Mouse (Mus musculus) limb, embryonic 15.5 days (tissue): ENCODE measurements around the gene Chrna9. TPM values are rescaled to one million over a fixed set of nuclear protein-coding genes. Genes with fewer than 3 reads are reported as not detected.

Source experiments
- ATAC-seq: fragments of 200-750 bp; cut with Nextera tagmentation; 2 replicates; pipeline ENCODE4 v1.8.0; 2017; ENCODE audit warnings: low read depth, moderate TSS enrichment; ENCODE audit not compliant: insufficient number of reproducible peaks, low FRiP score, low TSS enrichment
- H3K27ac ChIP-seq: fragments of 300-500 bp; sonication (generic); 2 replicates; pipeline ENCODE4 v1.5.1; 2015; ENCODE audit warnings: moderate library complexity, mild to moderate bottlenecking, inconsistent platforms
- H3K27me3 ChIP-seq: fragments of 300-500 bp; sonication (generic); 2 replicates; pipeline ENCODE4 v1.6.1; 2015; ENCODE audit warnings: inconsistent platforms
- H3K36me3 ChIP-seq: fragments of 300-500 bp; sonication (generic); 2 replicates; pipeline ENCODE4 v1.6.1; 2015; ENCODE audit warnings: inconsistent platforms
- H3K4me1 ChIP-seq: fragments of 300-500 bp; sonication (generic); 2 replicates; pipeline ENCODE4 v1.6.1; 2015; ENCODE audit warnings: inconsistent platforms
- H3K4me2 ChIP-seq: fragments of 300-500 bp; sonication (generic); 2 replicates; pipeline ENCODE4 v1.6.1; 2015; ENCODE audit warnings: mild to moderate bottlenecking, inconsistent platforms
- H3K4me3 ChIP-seq: fragments of 300-500 bp; sonication (generic); 2 replicates; pipeline ENCODE4 v1.5.1; 2015; ENCODE audit warnings: mild to moderate bottlenecking, inconsistent platforms
- H3K9ac ChIP-seq: fragments of 300-500 bp; sonication (generic); 2 replicates; pipeline ENCODE4 v1.6.1; 2015; ENCODE audit warnings: inconsistent platforms
- H3K9me3 ChIP-seq: fragments of 300-500 bp; sonication (generic); 2 replicates; pipeline ENCODE4 v1.6.1; 2016; ENCODE audit warnings: inconsistent platforms
- WGBS: fragments of 180-500 bp; shearing (Covaris S2); methylation state at CpG from one replicate; pipeline ENCODE4 v1.1.7; 2015; 5-methylcytosine and 5-hydroxymethylcytosine counted together
- polyA plus RNA-seq: library from polyadenylated mRNA; unstranded; fragments of >200 nt; fragmentation: Nextera tagmentation; extraction: Ambion mirVana; gene quantifications from 2 replicates; pipeline ENCODE4 v1.2.1, GENCODE M21; 2015

The Chrna9 gene
- polyA plus RNA-seq, 1 experiment from 2014 or later, result 0.13 TPM

DNA sequence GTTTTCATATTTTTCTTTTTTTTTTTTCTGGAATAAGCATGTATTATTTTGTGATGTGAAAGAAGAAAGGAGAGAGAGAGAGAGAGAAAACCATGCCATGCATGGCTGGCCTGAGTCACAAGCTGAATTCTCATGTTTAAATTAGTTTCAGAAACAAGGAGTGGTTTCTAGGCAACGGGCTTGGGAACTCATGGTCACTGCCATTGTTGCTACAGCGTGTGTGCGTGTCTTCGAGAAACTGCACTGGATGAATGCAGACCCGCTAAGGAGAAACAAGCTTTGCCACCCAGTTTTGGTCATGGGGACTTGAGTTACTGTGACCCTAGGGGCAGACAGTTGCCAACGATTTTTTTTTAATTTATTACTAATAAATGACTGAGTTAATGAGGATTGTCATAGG is 15.5 kb downstream of the Chrna9 start:
- H3K4me1 ChIP-seq, result peaks cover 11% of the 10 kb centered on the region; the same call in 1 of the 2 replicates
- no peaks in the 10 kb centered on the region for H3K9me3 ChIP-seq
- no peak overlapping the region for H3K9ac ChIP-seq
- no peaks in the 10 kb centered on the region for H3K36me3 ChIP-seq
- no peak for ATAC-seq
- peak overlapping the region; percentile 48 for H3K27ac ChIP-seq
- no peak overlapping the region for H3K4me3 ChIP-seq
- no peaks in the 10 kb centered on the region for H3K27me3 ChIP-seq
- 35% methylated on average over 6 of the region's 6 CpGs for WGBS
- H3K4me2 ChIP-seq, result no peak overlapping the region

DNA sequence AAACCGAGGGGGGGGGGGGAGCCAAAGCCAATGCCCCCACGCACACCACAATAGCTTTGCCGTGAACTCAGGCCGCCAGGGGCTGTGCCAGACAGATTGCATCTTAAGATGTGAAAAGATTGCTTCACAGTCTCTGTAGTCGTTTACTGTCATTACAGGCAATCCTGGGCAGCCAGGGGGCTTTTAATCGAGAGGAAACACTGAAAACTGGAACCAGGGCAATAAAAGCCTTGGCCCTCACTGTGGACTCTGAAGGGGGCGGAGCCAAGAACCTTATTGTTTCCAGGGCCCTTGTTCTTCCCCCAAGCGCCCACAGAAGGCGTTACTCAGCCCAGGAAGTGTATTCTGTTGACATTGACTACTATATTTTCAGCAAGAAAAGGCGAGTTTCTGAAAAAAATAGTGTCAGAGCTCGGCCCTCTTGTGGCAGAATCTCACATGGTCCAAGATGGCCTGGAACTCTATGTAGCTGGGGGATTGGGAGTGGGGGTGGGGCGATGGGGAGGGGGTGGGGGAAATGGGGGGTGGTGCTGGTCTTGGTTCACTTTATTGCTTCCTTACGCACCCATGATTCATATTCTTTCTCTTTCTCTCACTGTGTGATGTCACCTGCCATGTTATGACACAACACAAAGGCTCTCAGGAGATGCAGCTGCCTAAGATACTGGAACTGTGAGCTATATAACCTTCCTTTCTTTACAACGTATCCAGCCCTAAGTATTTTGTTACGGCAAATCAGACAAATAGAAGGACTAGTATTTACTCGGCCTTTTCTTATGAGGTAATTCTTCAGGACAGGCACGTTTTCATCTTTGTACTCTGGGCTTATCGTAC is 16.2 kb downstream of the Chrna9 start:
- Histone ChIP-seq H3K4me2 (no peak overlapping the region), H3K9me3 (no peaks in the 10 kb centered on the region), H3K4me3 (no peak overlapping the region), H3K36me3 (no peaks in the 10 kb centered on the region), H3K27me3 (no peaks in the 10 kb centered on the region), H3K9ac (no peak overlapping the region), H3K4me1 (peaks cover 16% of the 10 kb centered on the region; the same call in 1 of the 2 replicates), H3K27ac (peak overlapping the region; percentile 48)
- 60% methylated on average over 18 of the region's 18 CpGs for WGBS
- ATAC-seq, result no peak

DNA sequence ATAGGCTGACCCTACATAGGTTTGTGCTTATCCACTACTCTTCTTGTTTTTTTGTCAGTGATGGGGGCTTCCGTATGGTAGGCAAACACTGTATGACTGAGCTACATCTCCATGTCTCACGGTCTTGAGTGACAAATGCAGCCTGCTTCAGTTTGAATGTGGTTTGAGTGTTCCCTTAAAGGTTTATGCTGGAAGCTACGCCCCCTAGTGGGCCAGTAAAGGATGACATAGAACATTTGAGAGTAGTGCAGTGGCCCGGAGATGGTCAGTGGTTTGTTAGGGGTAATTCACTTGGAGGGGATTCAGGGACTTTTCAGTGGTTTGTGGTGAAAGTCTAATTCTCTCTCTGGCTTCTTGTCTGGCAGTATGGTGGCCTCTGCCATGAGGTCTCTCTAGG is 16.8 kb downstream of the Chrna9 start:
- Histone ChIP-seq H3K27me3 (no peaks in the 10 kb centered on the region), H3K36me3 (no peaks in the 10 kb centered on the region), H3K4me2 (no peak overlapping the region), H3K27ac (no peak overlapping the region), H3K9ac (no peak overlapping the region), H3K4me3 (no peak overlapping the region), H3K4me1 (peaks cover 16% of the 10 kb centered on the region; the same call in 1 of the 2 replicates), H3K9me3 (no peaks in the 10 kb centered on the region)
- no peak for ATAC-seq
- 73% methylated on average over 4 of the region's 4 CpGs for WGBS

DNA sequence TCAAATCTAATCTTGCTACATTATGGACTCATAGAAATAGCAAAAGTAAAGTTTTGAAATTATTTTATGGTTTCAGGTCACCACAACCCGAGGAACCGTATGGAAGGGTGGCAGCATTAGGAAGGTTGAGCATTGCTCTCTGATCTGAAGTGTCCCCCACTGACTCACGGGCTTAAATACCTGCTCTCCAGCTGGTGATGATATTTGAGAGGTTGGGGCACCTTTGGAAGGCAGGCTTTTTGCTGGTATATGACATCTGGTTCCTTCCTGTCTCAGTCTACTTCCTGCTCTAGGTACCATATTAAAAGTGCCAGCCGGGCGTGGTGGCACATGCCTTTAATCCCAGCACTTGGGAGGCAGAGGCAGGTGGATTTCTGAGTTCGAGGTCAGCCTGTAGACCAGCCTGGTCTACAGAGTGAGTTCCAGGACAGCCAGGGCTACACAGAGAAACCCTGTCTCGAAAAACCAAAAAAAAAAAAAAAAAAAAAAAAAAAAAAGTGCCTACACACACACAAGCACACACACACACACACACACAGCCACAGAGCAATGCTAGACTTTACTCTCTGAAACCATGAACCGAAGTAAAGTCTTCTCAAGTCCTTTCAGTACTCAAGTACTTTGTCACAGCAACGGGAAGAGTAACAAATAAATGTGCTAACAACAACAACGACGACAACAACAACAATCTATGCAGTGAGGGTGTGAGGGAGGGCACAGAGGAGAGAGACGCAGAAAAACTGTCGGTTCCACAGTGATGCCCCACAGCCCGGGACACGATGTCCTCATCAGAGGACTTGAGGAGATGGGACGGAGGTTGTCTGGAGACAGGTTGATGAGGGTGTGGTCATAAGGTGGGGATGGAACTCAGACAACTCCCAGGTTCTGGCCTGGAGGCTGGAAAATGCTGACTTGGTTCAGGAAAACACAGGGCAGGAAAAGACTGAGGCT is 19.7 kb downstream of the Chrna9 start:
- H3K9ac ChIP-seq, result no peak overlapping the region
- no peak for ATAC-seq
- no peak overlapping the region for H3K4me2 ChIP-seq
- no peaks in the 10 kb centered on the region for H3K9me3 ChIP-seq
- 88% methylated on average over 16 of the region's 16 CpGs for WGBS
- no peak overlapping the region for H3K4me3 ChIP-seq
- H3K27ac ChIP-seq, result no peak overlapping the region
- H3K36me3 ChIP-seq, result no peaks in the 10 kb centered on the region
- H3K4me1 ChIP-seq, result peaks cover 16% of the 10 kb centered on the region; the same call in 1 of the 2 replicates
- H3K27me3 ChIP-seq, result no peaks in the 10 kb centered on the region

DNA sequence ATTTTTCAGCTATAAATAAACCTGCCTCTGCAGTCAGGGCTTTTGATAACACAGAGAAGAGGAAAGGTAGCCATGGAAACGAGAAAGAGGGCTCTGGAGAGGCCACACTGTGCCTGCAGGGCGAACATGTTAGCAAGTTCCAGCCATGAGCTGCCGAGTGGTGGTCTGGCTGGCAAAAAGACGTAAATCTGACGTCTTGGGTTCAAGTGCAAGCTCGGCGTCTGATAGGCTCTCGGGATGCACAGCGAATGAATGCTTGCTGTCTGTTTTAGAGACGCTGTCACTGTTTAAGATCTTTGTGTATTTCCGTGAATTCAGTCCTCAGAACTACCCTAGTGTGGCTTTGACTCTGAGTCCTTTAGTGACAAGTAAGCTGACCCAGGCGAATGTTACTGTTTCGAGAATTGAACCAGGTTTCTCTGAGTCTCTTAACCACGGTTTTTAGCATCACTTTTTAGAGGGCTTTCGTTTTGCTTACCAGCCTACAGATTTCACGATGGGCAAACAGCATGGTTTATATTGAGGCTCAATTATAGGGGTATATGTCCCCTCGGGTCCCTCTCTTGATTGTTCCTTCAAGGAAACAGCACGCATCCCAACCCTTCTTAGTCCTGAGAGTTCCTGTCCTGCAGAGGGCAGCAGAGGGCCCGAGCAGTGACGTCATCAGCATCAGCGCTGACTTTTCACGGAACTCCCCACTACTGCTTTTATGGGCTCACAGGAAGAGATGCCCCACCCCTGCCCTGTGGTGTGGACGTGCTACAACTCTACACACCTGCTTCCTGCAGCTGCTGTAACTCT is 20.8 kb downstream of the Chrna9 start:
- Histone ChIP-seq H3K27ac (no peak overlapping the region), H3K9ac (no peak overlapping the region), H3K4me2 (peak overlapping the region; percentile 46), H3K4me1 (peaks cover 11% of the 10 kb centered on the region; the same call in 1 of the 2 replicates), H3K27me3 (no peaks in the 10 kb centered on the region), H3K4me3 (peak overlapping the region; percentile 35), H3K9me3 (no peaks in the 10 kb centered on the region), H3K36me3 (no peaks in the 10 kb centered on the region)
- ATAC-seq, result peak; percentile 48; the same call in 1 of the 2 replicates
- WGBS, result 35% methylated on average over 23 of the region's 23 CpGs

DNA sequence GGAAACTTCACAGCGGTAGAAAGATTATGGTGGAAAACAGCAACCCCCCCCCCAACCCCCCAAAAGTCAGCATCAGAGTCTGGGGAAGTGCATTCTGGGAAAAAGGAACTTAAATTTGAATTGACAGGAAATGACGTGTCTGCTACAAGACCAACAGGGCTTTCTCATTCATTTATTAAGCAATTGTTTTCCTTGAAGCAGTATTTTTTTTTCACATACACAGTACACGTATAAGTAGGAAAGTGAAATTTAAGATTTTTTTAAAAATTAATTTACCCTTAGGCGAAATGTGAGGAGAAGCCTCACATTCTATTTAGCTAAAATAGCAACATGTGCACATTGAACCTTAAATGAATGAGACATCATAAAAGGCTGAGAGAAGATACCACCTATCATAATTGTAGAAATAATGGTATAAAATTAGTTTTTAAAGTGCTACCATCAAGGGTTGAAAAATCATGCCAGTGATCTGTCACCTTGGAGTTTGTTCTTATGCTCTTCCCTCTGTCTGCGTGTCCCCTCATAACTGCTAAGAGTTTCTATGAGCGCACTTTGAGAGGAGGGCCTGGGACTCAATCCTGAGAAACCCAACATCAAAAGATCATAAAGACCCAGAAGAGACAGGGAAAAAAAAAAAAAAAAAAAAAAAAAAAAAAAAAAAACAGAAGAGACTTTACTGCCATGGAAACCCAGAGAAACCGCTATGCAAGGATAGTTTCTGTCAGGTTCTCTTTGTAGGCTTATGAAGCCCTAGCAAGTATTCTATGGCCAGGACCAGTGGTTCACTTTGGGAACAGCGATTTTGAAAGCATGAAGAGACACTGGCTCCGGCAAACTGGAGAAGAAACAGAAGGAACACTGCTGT is 21.7 kb downstream of the Chrna9 start:
- 74% methylated on average over 9 of the region's 9 CpGs for WGBS
- H3K27me3 ChIP-seq, result no peaks in the 10 kb centered on the region
- H3K4me1 ChIP-seq, result peaks cover 9% of the 10 kb centered on the region; the same call in 1 of the 2 replicates
- peak overlapping the region; percentile 46 for H3K4me2 ChIP-seq
- H3K27ac ChIP-seq, result no peak overlapping the region
- H3K36me3 ChIP-seq, result no peaks in the 10 kb centered on the region
- peak overlapping the region; percentile 35 for H3K4me3 ChIP-seq
- no peak overlapping the region for H3K9ac ChIP-seq
- no peak for ATAC-seq
- no peaks in the 10 kb centered on the region for H3K9me3 ChIP-seq

DNA sequence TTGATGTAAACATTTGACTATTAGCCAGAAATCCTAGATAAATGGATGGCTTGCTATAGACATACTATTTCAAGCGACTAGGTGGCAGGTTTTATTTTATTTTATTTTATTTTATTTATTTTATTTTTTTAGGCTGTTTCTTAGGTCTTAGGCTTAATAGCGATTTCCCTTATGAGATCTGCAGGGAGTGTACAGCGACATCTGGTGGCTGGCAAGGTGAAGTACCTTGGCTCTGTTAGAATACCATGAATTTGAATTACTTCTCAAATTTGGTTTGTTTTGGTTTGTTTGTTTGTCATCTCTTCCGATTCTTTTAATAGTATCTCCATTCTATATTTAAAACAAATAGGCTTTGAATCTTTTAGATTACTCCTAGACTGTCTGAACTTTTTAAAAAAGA is 23.9 kb downstream of the Chrna9 start:
- H3K27ac ChIP-seq, result no peak overlapping the region
- no peaks in the 10 kb centered on the region for H3K36me3 ChIP-seq
- no peak overlapping the region for H3K4me3 ChIP-seq
- ATAC-seq, result no peak
- peaks cover 9% of the 10 kb centered on the region; the same call in 1 of the 2 replicates for H3K4me1 ChIP-seq
- H3K9me3 ChIP-seq, result no peaks in the 10 kb centered on the region
- H3K4me2 ChIP-seq, result no peak overlapping the region
- WGBS, result 5% methylated on average over 4 of the region's 4 CpGs
- H3K9ac ChIP-seq, result no peak overlapping the region
- H3K27me3 ChIP-seq, result no peaks in the 10 kb centered on the region

DNA sequence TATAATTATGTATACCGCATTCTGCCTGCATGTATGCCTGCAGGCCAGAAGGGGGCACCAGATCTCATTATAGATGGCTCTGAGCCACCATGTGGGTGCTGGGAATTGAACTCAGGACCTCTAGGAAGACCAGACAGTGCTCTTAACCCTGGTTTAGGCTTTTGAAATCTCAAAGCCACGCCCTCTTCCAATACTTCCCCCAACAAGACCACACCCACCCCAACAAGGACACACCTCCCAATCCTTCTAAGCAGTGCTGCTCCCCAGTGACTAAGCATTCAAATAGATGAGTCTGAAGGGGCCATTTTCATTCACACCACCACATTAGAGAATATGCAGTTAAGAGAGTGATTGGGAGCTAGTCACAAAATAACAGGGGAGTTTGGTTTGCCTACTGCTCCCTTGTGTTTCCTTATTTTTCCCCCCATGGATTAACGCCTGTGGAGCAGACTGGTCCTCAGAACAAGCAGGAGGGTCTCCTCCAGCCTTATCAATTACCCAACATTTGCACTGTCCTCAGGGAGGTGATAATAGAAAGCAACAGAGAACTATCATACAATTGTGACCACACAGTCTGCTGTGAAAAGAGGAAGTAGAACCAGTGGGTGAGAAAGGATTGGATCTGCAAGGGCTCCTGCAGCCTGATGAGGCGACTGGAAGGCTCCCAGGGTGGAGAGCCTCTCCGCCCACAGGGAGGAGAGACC is 25.3 kb downstream of the Chrna9 start:
- Histone ChIP-seq H3K4me2 (no peak overlapping the region), H3K9ac (no peak overlapping the region), H3K9me3 (no peaks in the 10 kb centered on the region), H3K36me3 (no peaks in the 10 kb centered on the region), H3K4me1 (peaks cover 7% of the 10 kb centered on the region; the same call in 1 of the 2 replicates), H3K27me3 (no peaks in the 10 kb centered on the region), H3K4me3 (no peak overlapping the region), H3K27ac (no peak overlapping the region)
- no peak for ATAC-seq
- 75% methylated on average over 5 of the region's 5 CpGs for WGBS

DNA sequence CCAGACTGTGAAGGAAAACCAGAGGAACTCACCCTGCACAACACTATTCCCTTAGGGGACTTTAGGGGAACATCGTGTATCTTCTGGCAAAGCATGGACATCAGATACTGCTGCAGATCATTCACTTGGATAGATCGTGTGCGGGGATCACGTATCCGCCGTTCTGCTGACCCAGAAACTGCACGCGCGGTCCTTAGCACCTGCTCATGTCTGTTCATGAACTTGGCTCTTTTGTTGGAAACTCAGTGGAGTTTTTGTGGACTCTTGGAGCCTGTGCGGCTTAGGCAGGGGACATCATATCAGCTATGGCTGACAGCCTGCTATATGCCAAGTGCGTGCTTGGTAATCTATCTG is 25.9 kb downstream of the Chrna9 start:
- H3K4me1 ChIP-seq, result 0 out of 2 replicates have a peak, but pooled peaks cover 5% of the 10 kb centered on the region
- H3K27ac ChIP-seq, result no peak overlapping the region
- no peaks in the 10 kb centered on the region for H3K36me3 ChIP-seq
- no peak overlapping the region for H3K4me3 ChIP-seq
- no peak overlapping the region for H3K9ac ChIP-seq
- 81% methylated on average over 11 of the region's 11 CpGs for WGBS
- no peaks in the 10 kb centered on the region for H3K27me3 ChIP-seq
- no peaks in the 10 kb centered on the region for H3K9me3 ChIP-seq
- H3K4me2 ChIP-seq, result no peak overlapping the region
- ATAC-seq, result no peak

DNA sequence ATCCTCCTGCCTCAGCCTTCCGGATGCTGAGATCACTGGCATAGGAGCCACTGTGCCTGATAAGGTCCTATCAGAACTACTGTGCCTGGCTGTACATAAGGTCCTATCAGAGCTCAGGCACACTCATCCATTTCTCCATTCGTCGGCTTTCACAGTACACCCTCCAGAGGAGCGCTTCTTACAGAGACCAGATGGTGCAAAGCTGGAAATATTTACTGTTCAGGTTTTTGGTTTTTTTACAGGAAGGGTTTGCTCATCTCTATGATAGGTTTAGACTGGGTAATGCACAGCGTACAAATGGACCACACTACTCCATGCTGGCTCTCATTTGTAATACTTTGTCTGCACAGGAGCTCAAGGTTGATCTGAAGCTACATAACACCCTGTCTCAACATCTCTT is 28.6 kb downstream of the Chrna9 start:
- H3K4me2 ChIP-seq, result no peak overlapping the region
- no peaks in the 10 kb centered on the region for H3K27me3 ChIP-seq
- 0 out of 2 replicates have a peak, but pooled peaks cover 4% of the 10 kb centered on the region for H3K4me1 ChIP-seq
- no peak overlapping the region for H3K9ac ChIP-seq
- no peaks in the 10 kb centered on the region for H3K9me3 ChIP-seq
- H3K27ac ChIP-seq, result no peak overlapping the region
- 84% methylated on average over 5 of the region's 5 CpGs for WGBS
- ATAC-seq, result no peak
- H3K4me3 ChIP-seq, result no peak overlapping the region
- H3K36me3 ChIP-seq, result no peaks in the 10 kb centered on the region
